25 mouse cellular contexts compared by ENCODE assay signal in genomic region chr13:118552029-118552428, GRCm38 (mm10).
DNase-seq lines count a peak whose midpoint lies in the region; ATAC-seq lines count a peak whose summit lies in the region.
"Had no signal": no experiment of that assay in that cellular context is flagged by ENCODE, and none has a peak within 500 bp of the region (broad histone marks: within the 10 kb centered on the region; RNA-seq: fewer than 3 reads in every experiment).

No protein-coding gene starts in this region.

- peak; percentile 65 for DNase-seq in embryonic facial prominence, embryonic 14.5 days (ENCODE audit: low spot score)
- no peak for DNase-seq in embryonic facial prominence, embryonic 10.5 days (ENCODE audit: low spot score)
- DNase-seq in neural tube, embryonic 10.5 days (ENCODE audit: extremely low spot score, low spot score) = no peak
- DNase-seq in right cerebral cortex, adult 2 months (ENCODE audit: low spot score in 2 of 2) = no peak
- DNase-seq: adrenal gland, adult 2 months; adrenal gland, postnatal 14 days; cerebellum, adult 11 months; cerebellum, adult 2 months; cerebellum, adult 9-11 months; cerebellum, postnatal 25 days; forebrain, postnatal 0 days; gastrocnemius, postnatal 25 days; heart, adult 18-20 months; heart, postnatal 10 days; heart, postnatal 36 days had no signal

- 62% methylated on average over 2 of the region's 2 CpGs for WGBS in embryonic facial prominence, embryonic 14.5 days
- WGBS in embryonic facial prominence, embryonic 10.5 days = 83% methylated on average over 2 of the region's 2 CpGs
- WGBS in neural tube, embryonic 15.5 days = 59% methylated on average over 2 of the region's 2 CpGs
- WGBS in limb, embryonic 15.5 days = 34% methylated on average over 2 of the region's 2 CpGs

- H3K4me3 ChIP-seq in embryonic facial prominence, embryonic 14.5 days (ENCODE audit: low read depth, low read length) = no peak overlapping the region
- no peak overlapping the region for H3K4me3 ChIP-seq in embryonic facial prominence, embryonic 10.5 days
- H3K4me3 ChIP-seq in neural tube, embryonic 15.5 days (replicated peaks) = no peak overlapping the region
- no peak overlapping the region for H3K4me3 ChIP-seq in limb, embryonic 15.5 days
- H3K4me3 ChIP-seq: embryonic facial prominence, embryonic 13.5 days; heart, embryonic 12.5 days; heart, embryonic 15.5 days; hindbrain, embryonic 10.5 days; hindbrain, embryonic 13.5 days had no signal

- H3K9me3 ChIP-seq in embryonic facial prominence, embryonic 14.5 days (ENCODE audit: control insufficient read depth, low read length) = no peaks in the 10 kb centered on the region
- no peaks in the 10 kb centered on the region for H3K9me3 ChIP-seq in embryonic facial prominence, embryonic 10.5 days
- H3K9me3 ChIP-seq in neural tube, embryonic 15.5 days (replicated peaks) = no peaks in the 10 kb centered on the region
- no peaks in the 10 kb centered on the region for H3K9me3 ChIP-seq in limb, embryonic 15.5 days
- H3K9me3 ChIP-seq: embryonic facial prominence, embryonic 13.5 days; heart, embryonic 12.5 days; heart, embryonic 15.5 days; hindbrain, embryonic 10.5 days; hindbrain, embryonic 13.5 days had no signal

- no peaks in the 10 kb centered on the region for H3K4me1 ChIP-seq in embryonic facial prominence, embryonic 14.5 days (ENCODE audit: control insufficient read depth, insufficient read depth, low read length)
- H3K4me1 ChIP-seq in embryonic facial prominence, embryonic 10.5 days = no peaks in the 10 kb centered on the region
- H3K4me1 ChIP-seq in neural tube, embryonic 15.5 days = no peaks in the 10 kb centered on the region
- no peaks in the 10 kb centered on the region for H3K4me1 ChIP-seq in limb, embryonic 15.5 days
- H3K4me1 ChIP-seq: embryonic facial prominence, embryonic 13.5 days; heart, embryonic 12.5 days; heart, embryonic 15.5 days; hindbrain, embryonic 10.5 days; hindbrain, embryonic 13.5 days had no signal

- no peaks in the 10 kb centered on the region for H3K27me3 ChIP-seq in embryonic facial prominence, embryonic 14.5 days (replicated peaks; ENCODE audit: control insufficient read depth, insufficient read depth, low read length)
- H3K27me3 ChIP-seq in embryonic facial prominence, embryonic 10.5 days (replicated peaks; ENCODE audit: low read depth, poor library complexity, severe bottlenecking) = no peaks in the 10 kb centered on the region
- no peaks in the 10 kb centered on the region for H3K27me3 ChIP-seq in neural tube, embryonic 15.5 days (replicated peaks)
- H3K27me3 ChIP-seq in limb, embryonic 15.5 days = no peaks in the 10 kb centered on the region
- H3K27me3 ChIP-seq: embryonic facial prominence, embryonic 13.5 days; heart, embryonic 12.5 days; heart, embryonic 15.5 days; hindbrain, embryonic 13.5 days had no signal

- H3K9ac ChIP-seq in embryonic facial prominence, embryonic 14.5 days (ENCODE audit: low read depth, low read length) = no peak overlapping the region
- H3K9ac ChIP-seq in neural tube, embryonic 15.5 days (replicated peaks) = no peak overlapping the region
- H3K9ac ChIP-seq in limb, embryonic 15.5 days = no peak overlapping the region
- H3K9ac ChIP-seq: embryonic facial prominence, embryonic 13.5 days; forebrain, postnatal 0 days; heart, embryonic 12.5 days; heart, embryonic 15.5 days; hindbrain, embryonic 13.5 days had no signal

- H3K4me2 ChIP-seq in embryonic facial prominence, embryonic 14.5 days (ENCODE audit: low read depth, low read length) = no peak overlapping the region
- H3K4me2 ChIP-seq in neural tube, embryonic 15.5 days = no peak overlapping the region
- no peak overlapping the region for H3K4me2 ChIP-seq in limb, embryonic 15.5 days
- H3K4me2 ChIP-seq: embryonic facial prominence, embryonic 13.5 days; heart, embryonic 12.5 days; heart, embryonic 15.5 days; hindbrain, embryonic 13.5 days had no signal

- H3K36me3 ChIP-seq in embryonic facial prominence, embryonic 14.5 days (ENCODE audit: control insufficient read depth, insufficient read depth, low read length) = no peaks in the 10 kb centered on the region
- H3K36me3 ChIP-seq in embryonic facial prominence, embryonic 10.5 days (replicated peaks) = no peaks in the 10 kb centered on the region
- H3K36me3 ChIP-seq in neural tube, embryonic 15.5 days = no peaks in the 10 kb centered on the region
- no peaks in the 10 kb centered on the region for H3K36me3 ChIP-seq in limb, embryonic 15.5 days
- H3K36me3 ChIP-seq: embryonic facial prominence, embryonic 13.5 days; heart, embryonic 12.5 days; heart, embryonic 15.5 days; hindbrain, embryonic 10.5 days; hindbrain, embryonic 13.5 days had no signal

- no peak overlapping the region for H3K27ac ChIP-seq in embryonic facial prominence, embryonic 14.5 days (replicated peaks; ENCODE audit: low read depth, low read length)
- H3K27ac ChIP-seq in embryonic facial prominence, embryonic 10.5 days (replicated peaks) = no peak overlapping the region
- no peak overlapping the region for H3K27ac ChIP-seq in neural tube, embryonic 15.5 days (replicated peaks)
- no peak overlapping the region for H3K27ac ChIP-seq in limb, embryonic 15.5 days
- H3K27ac ChIP-seq: embryonic facial prominence, embryonic 13.5 days; heart, embryonic 15.5 days; hindbrain, embryonic 10.5 days; hindbrain, embryonic 13.5 days had no signal

- no peak for ATAC-seq in embryonic facial prominence, embryonic 14.5 days (ENCODE audit: low read depth)
- ATAC-seq in neural tube, embryonic 15.5 days (ENCODE audit: low FRiP score) = peak; percentile 57
- ATAC-seq in limb, embryonic 15.5 days (ENCODE audit: insufficient number of reproducible peaks, low FRiP score, low TSS enrichment, low read depth) = peak; percentile 58
- ATAC-seq: forebrain, embryonic 14.5 days; forebrain, postnatal 0 days; hindbrain, embryonic 16.5 days; Patski had no signal
